Mouse (Mus musculus): Measurements from ENCODE around the gene Ugt1a7c.

Gene Ugt1a7c

GRCm38 (mm10) chr1:88246386-88246785, 151.5 kb downstream of the Ugt1a7c start:
- WGBS: 52% methylated on average over 6 of the region's 6 CpGs

GRCm38 (mm10) chr1:88247660-88248059, 152.8 kb downstream of the Ugt1a7c start:
- WGBS: 48% methylated on average over 2 of the region's 2 CpGs

DNA sequence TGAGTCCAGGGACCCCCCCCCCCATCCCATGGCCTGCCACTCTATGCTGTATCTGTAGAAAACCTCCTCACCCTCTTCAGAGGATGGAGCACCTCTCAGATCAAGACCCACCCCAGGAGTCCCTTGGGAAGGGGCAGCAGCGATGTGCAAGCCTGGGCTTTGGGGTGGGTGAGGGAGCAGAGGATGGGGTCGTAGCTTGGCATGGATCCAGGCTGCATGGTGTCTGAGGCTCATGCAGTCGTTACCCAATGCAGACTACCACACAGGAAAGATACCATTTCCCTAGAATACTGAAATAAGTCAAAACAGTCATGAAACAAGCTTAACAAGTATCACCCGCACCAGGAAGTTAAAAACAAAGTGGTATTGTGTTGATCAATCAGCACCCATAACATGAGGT, 153.8 kb downstream of the Ugt1a7c start:
- 64% methylated on average over 4 of the region's 4 CpGs for WGBS

GRCm38 (mm10) chr1:88249596-88249995, 154.7 kb downstream of the Ugt1a7c start:
- 78% methylated on average over 7 of the region's 7 CpGs for WGBS

DNA sequence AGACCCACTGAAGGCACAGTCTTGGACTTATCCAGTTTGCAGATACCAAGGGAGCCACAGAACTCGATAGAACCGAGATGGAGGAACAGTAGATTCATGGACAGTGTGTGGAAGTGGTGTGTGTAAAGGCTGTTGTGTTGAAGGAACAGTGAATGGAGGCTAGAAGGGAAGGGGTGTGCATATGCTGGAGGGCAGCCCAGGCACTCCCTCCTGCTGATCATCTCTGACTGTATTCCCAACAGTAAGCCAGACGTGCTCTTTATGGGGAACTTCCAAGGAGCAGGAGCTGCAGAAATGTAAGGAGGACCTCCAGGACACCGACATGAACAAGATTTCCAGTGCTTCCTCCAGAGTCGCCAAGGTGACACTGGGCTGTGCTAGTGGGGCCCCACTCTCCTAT, 155.2 kb downstream of the Ugt1a7c start:
- WGBS: 81% methylated on average over 5 of the region's 5 CpGs

- 75% methylated on average over 8 of the region's 8 CpGs for WGBS
Observed at GRCm38 (mm10) chr1:88253106-88253505, 158.2 kb downstream of the Ugt1a7c start.

DNA sequence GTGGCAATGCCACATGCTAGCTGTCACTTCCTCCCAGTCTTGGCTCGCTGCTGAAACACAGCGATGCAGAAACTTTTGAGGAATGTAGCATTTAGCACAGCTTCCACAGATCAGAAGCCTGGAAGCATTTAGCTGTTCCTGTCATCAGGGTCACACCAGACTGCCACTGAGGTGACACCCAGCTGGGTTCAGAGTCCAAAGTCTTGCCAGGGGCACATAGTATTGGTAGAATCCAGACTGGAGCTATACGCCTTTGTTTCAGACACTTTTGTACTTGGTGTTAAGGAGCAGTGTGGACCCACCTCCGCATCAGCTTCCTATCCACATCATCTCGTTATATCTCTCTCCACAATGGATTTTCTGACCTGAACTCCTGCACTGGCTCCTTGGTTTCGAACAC, 158.7 kb downstream of the Ugt1a7c start:
- WGBS: 71% methylated on average over 6 of the region's 6 CpGs

DNA sequence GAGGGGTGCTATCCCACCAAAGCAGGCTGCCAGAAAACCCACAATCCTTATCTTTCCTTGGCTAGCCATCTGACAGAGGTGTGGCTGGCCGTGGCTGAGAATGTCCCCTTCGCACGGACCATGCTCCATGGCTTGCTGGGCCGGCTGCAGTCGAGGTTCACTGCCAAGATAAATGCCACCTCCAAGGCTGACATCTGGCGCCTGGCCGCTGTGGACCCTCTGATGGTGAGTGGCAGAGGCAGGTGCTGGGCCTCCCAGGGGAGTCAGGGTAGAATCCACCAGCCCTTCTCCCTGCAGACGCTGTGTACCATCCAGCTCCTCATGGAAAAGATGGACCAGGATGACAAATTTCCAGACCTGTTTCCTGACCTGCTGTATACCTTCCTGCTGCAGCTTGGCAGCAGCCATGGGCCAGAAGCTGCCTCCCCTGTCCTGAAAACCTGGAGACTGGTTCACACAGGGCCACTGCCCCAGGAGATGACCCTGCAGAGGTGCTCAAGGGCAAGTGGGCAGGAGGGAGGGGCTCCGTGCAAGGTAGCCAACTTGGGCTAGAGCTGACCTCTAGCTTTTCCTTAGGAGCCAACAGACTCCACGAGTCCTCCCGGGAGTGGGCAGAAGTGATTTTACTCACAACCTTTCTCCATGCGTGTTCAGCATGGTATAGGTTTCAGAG, 160.1 kb downstream of the Ugt1a7c start:
- WGBS: 88% methylated on average over 12 of the region's 12 CpGs

GRCm38 (mm10) chr1:88255466-88255857, 160.6 kb downstream of the Ugt1a7c start:
- 60% methylated on average over 2 of the region's 2 CpGs for WGBS

DNA sequence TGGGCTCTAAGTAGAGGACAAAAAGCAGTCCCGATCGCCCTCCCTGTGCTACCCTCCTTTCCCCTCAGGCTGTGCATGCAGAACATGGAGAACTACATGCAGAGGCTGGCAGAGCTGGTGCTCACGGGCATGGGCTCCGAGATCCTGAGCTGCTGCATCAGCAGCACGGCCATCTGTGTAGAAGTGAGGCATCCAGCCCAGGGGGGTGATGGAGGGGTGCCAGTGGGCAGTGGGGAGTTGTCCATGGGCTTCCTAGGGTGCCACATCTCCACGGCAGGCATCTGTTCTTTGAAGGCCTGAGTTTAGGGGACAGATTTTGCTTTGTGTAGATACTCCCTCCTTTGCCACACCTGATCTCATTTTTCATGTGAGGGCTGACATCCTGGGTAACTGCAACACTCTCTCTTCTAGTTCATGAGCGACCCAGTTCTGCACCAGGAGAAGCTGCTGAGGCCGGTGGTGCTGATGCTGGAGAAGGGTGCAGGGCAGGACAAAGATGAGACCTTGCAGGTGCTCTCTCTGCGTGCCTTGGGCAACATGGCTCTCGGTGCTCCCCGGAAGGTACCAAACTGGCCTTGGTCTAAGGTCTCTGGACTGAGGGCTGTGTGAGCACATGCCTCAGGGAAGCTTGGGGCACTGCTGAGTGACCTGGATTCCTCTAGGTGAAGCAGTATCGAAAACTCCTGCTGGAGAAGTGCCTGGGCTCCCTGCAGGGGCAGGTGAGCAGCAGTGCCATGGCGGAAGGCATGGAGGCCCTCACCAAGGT, 161.3 kb downstream of the Ugt1a7c start:
- 79% methylated on average over 13 of the region's 13 CpGs for WGBS

- WGBS: 82% methylated on average over 10 of the region's 10 CpGs
Observed at GRCm38 (mm10) chr1:88256886-88257663, 162.2 kb downstream of the Ugt1a7c start.

- 81% methylated on average over 6 of the region's 6 CpGs for WGBS
Observed at GRCm38 (mm10) chr1:88257681-88258080, 162.8 kb downstream of the Ugt1a7c start.

- WGBS: 72% methylated on average over 6 of the region's 6 CpGs
Observed at GRCm38 (mm10) chr1:88258361-88258760, 163.5 kb downstream of the Ugt1a7c start.

DNA sequence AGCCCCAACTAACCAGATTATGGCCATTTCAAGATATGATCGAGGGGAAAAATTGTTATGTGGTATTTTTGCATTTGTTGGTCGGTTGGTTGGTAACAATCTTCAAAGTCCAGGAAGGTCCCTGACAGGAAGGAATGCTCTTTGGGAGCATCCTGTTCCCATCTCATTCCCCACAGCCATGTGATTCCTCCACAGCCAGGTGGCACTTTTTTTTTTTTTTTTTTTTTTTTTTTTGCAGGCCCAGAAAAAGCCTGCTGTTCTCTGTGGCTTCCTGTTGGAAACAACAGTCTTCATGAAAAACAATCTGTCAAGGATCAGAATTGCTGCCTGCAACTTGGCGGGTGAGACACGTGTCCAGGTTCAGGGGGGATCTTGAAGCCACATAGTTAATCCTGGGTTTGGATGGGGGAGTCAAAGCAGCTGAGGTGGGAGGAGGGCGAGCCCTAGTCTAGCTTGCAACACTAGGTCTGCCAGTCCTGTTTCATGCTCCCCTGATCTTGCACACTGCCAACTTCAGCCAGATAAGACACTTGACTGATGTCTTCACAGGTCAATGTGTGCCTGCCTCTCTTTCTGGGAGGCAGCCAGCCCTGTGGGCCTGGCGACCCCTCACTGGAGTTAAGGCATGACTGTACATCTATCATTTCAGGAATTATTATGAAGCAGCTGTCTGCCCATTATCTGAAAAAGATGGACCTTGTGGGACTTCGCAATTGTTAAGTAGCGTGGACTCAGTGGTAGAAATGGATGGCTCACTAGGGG, 164.2 kb downstream of the Ugt1a7c start:
- 70% methylated on average over 8 of the region's 8 CpGs for WGBS

- 85% methylated on average over 4 of the region's 4 CpGs for WGBS
Observed at GRCm38 (mm10) chr1:88259643-88260024, 164.8 kb downstream of the Ugt1a7c start.

DNA sequence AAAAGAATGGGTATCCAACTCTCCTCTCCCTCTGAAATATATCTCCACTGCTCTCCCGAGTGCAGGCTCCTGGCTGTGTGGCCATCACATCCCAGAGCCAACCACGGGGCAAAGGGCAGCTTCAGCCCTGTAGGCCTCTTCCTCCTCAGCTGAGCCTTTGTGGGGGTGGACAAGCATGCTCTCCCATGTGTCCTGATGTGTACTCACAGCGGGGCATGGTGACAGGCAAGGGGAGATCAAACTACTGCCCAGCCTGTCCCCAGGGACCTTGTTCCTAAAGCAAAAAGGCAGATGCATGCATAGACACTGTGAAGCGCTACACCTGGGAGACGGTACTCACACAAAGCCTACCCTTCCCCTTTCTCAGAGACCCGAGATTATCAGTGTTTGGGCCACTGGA, 165.3 kb downstream of the Ugt1a7c start:
- 79% methylated on average over 6 of the region's 6 CpGs for WGBS

DNA sequence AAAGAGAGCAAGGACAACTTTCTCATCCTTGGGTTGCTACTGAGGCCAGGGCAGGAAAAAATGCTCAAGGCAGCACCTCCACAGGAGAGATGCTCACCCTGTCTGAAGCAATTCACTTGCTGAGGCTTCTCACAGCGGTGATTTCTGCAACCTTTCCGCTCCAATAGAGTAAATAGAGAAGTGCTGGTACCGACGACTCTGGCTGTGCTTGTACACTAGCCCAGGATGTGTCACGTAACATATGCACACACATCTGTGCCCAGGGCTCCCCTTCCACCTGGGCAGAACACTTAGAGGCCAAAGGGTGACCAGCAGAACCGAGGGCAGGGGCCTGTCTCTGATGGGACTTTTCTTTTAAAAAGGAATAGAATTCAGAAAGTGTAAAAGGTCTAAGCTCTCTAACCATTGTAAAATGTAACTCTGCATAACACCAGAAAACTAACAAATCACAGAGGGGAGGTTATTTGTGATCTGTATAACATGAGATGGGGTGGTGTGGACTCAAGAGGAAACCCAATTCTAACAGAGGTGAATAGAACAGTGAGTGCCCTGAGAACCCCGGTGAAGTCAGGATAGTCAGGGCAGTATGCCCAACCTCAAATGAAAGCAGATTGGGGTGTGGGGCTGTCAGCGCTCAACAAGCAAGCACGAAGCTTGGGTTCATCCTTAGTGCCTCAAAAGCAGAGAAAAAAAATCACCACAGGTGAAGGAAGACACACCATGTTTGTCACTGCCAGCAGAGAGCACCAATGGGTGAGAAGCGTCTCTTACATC, 165.9 kb downstream of the Ugt1a7c start:
- WGBS: 81% methylated on average over 10 of the region's 10 CpGs

DNA sequence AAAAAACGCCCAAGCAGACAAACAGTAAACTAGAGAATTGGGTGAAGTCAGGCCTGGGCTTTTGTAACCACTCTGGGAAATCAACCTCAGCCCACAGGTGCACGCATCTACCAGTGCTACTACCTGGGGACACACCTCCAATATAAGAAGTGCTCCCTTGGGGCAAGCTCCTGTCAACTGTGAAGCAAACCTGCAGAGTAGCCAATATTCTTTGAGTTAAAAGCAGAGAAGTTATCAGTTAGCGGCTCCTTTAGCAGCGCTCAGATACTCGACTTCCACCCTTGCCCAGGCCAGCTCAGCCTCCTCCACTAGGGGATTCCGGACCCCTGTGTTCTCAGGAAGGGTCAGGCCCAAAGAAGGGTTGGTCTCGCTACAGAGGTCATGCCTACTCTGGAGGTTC, 166.8 kb downstream of the Ugt1a7c start:
- WGBS: 88% methylated on average over 7 of the region's 7 CpGs

- WGBS: 79% methylated on average over 4 of the region's 4 CpGs
Observed at GRCm38 (mm10) chr1:88262255-88262654, 167.4 kb downstream of the Ugt1a7c start.

DNA sequence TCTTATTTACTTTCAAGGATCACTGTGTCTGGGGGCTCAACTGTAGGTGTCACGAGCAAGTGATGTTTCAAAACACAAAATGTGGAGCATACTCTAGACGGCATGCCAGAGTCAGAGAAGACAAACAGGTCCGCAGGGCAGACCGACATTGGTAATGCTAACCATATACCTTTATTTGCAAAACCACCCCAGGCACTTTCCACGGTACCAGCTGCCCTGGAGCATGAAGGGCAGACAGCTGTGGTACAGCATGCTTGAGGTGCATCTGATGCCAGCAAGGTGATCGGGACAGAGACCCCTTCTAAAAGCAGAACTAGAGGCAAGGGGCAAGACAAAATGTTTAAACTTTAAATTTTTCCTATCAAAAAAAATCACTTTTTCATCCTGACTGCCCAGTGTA, 168.1 kb downstream of the Ugt1a7c start:
- WGBS: 76% methylated on average over 6 of the region's 6 CpGs

GRCm38 (mm10) chr1:88263778-88264177, 168.9 kb downstream of the Ugt1a7c start:
- WGBS: 92% methylated on average over 5 of the region's 5 CpGs
